Mouse (Mus musculus) hindbrain, embryonic 13.5 days (tissue): ENCODE data around the gene Ier3. TPM values are rescaled to one million over a fixed set of nuclear protein-coding genes. Genes with fewer than 3 reads are reported as not detected.

Experiments
- ATAC-seq: fragments of 200-750 bp; cut with Nextera tagmentation; 2 replicates; pipeline ENCODE4 v1.8.0; 2017; ENCODE audit warnings: moderate TSS enrichment; ENCODE audit not compliant: low FRiP score
- H3K27ac ChIP-seq: fragments of 300-500 bp; sonication (generic); 2 replicates; pipeline ENCODE4 v1.5.1; 2015; ENCODE audit warnings: inconsistent platforms, mild to moderate bottlenecking, moderate library complexity
- H3K27me3 ChIP-seq: fragments of 300-500 bp; sonication (generic); 2 replicates; pipeline ENCODE4 v1.6.1; 2015; ENCODE audit warnings: mild to moderate bottlenecking, inconsistent platforms
- H3K36me3 ChIP-seq: fragments of 300-500 bp; sonication (generic); 2 replicates; pipeline ENCODE4 v1.6.1; 2015; ENCODE audit warnings: mild to moderate bottlenecking, inconsistent platforms
- H3K4me1 ChIP-seq: fragments of 300-500 bp; sonication (generic); replicated peaks from 2 replicates; pipeline ENCODE4 v1.6.1; 2015; ENCODE audit warnings: inconsistent platforms
- H3K4me2 ChIP-seq: fragments of 300-500 bp; sonication (generic); 2 replicates; pipeline ENCODE4 v1.6.1; 2015; ENCODE audit warnings: inconsistent platforms, mild to moderate bottlenecking, moderate library complexity
- H3K4me3 ChIP-seq: fragments of 300-500 bp; sonication (generic); 2 replicates; pipeline ENCODE4 v1.5.1; 2015; ENCODE audit warnings: mild to moderate bottlenecking, inconsistent platforms
- H3K9ac ChIP-seq: fragments of 300-500 bp; sonication (generic); 2 replicates; pipeline ENCODE4 v1.6.1; 2015; ENCODE audit warnings: mild to moderate bottlenecking, inconsistent platforms
- H3K9me3 ChIP-seq: fragments of 300-500 bp; sonication (generic); 2 replicates; pipeline ENCODE4 v1.6.1; 2016; ENCODE audit warnings: inconsistent platforms
- WGBS: fragments of 180-500 bp; shearing (Covaris S2); methylation state at CpG from one replicate; pipeline ENCODE4 v1.1.7; 2015; 5-methylcytosine and 5-hydroxymethylcytosine counted together
- polyA plus RNA-seq: library from polyadenylated mRNA; unstranded; fragments of >200 nt; fragmentation: Nextera tagmentation; extraction: Ambion mirVana; gene quantifications from 2 replicates; pipeline ENCODE4 v1.2.1, GENCODE M21; 2015

The Ier3 gene
- polyA plus RNA-seq, 1 experiment from 2014 or later, result 8.2 TPM

DNA sequence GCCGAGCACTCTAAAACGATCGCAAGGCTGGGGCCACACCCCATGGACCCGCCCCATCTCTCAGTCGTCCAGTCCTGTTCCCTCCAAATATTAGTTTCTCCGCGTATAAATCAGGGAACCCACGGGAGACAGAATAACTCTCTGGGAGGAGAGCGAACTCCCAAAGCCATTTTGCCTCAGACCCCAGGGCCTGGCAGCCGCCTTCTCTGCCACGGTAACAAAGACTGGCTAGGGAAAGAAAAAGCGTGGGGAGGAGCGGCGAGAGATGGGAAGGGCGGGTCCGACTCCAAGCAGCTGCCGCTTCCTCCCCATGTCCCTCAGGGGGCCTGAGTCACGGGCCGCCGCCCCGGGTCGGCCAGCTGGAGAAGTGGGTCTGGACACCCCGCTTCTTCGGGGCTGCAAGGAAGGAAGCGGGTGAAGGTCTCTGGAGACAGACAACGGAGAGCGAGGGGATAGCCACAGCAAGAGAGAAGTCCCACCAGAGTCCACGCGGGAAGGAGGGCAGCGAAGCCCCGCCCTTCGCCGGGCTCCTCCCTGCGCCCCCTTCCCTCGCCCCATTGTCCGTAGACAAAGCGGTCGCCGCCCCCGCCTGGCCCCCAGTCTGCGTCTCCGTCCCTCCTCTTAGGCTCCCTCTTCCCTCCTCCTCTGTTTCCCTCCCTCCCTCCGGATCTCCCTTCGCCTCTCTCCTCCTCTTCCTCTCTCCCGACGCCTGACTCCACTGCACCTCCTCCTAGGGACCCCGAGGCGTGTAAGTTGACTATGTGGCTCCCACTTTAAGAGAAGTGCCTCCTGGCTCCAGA, 44.2 kb downstream of the Ier3 start, which contains the start of gene Ppp1r18:
Ppp1r18 (plus strand) TSS at position 113 of the 800 bp plus-strand sequence.
- Histone ChIP-seq H3K9me3 (no peaks in the 10 kb centered on the region), H3K27ac (peak within 1 kb of the TSS; percentile 98), H3K27me3 (no peaks in the 10 kb centered on the region), H3K4me1 (peaks cover 60% of the 10 kb centered on the region), H3K4me2 (peak within 1 kb of the TSS; percentile 100), H3K9ac (peak within 1 kb of the TSS; percentile 94), H3K36me3 (peaks cover 4% of the 10 kb centered on the region), H3K4me3 (peak within 1 kb of the TSS; percentile 67)
- ATAC-seq, result peak; percentile 68
- WGBS, result under 1% methylated on average over 45 of the region's 48 CpGs

DNA sequence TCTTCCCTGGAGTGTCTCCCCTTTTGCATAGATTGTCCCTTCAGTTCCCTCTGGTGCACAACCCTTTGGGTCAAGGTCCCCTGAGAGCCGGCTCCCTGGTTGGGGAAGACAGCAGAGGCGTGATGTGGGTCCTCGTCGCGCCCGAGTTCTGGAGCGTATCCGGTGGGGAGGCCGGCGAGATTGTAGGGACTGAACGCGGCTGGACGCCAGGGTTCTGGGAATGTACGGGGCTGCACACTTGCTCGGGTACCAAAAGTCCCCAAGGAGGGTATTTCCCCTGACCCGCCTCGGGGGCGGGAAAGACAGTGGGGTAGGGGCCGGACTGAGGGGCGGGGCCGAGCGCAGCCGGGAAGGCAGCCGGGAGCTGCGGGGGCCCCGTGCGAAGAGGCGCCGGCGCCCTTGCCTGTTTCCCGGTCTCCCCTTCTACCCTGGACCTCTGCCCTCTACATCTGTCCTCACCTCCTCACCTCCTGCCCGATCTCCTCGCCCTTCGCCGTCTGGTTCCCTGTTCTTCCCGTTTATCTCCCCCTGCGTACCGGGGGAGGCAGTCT, 44.9 kb downstream of the Ier3 start:
- H3K36me3 ChIP-seq, result peaks cover 8% of the 10 kb centered on the region
- H3K4me1 ChIP-seq, result peaks cover 64% of the 10 kb centered on the region
- H3K9ac ChIP-seq, result peak overlapping the region; percentile 94
- H3K27me3 ChIP-seq, result no peaks in the 10 kb centered on the region
- H3K4me2 ChIP-seq, result peak overlapping the region; percentile 100
- peak overlapping the region; percentile 67 for H3K4me3 ChIP-seq
- ATAC-seq, result peak; percentile 24
- H3K9me3 ChIP-seq, result no peaks in the 10 kb centered on the region
- peak overlapping the region; percentile 98 for H3K27ac ChIP-seq
- 1% methylated on average over 37 of the region's 38 CpGs for WGBS

DNA sequence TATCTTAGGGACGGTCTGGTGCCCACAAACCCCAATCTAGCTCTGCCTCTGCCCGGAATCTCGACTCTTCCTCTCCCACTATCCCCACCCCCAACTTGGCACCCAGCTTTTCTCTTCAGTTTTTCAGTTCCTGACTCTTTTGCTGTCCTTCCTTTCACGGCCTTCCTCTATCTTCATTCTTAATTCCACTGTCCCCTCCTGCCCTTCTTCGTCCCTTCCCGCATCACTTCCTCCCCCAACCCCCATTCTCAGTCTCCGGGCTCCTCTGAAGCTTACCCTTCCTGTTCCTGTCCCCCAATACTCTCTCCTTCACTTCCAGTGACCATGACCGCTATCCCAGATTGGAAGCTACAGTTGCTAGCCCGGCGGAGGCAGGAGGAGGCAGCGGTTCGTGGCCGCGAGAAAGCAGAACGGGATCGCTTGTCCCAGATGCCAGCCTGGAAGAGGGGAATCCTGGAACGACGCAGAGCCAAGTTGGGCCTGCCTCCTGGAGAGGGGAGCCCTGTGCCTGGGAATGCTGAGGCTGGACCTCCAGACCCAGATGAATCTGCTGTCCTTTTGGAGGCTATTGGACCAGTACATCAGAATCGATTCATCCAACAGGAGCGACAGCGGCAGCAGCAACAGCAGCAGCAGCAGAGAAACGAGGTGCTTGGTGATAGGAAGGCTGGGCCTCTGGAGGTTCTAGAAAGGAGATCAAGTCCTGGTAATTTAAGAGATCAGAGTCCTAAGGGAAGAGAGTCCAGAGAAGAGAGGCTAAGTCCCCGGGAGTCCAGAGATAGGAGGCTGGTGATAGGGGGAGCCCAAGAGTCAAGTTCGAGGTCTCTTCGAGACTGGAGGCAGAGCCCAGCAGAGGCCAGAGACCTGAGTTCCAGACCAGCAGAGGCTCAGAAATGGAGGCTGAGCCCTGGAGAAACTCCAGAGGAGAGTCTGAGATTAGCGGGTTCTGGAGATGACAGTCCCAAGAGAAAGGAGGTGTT, 45.7 kb downstream of the Ier3 start:
- H3K4me2 ChIP-seq, result peak overlapping the region; percentile 100
- H3K9me3 ChIP-seq, result no peaks in the 10 kb centered on the region
- H3K4me1 ChIP-seq, result peaks cover 65% of the 10 kb centered on the region
- peaks cover 9% of the 10 kb centered on the region for H3K36me3 ChIP-seq
- H3K27me3 ChIP-seq, result no peaks in the 10 kb centered on the region
- peak overlapping the region; percentile 94 for H3K9ac ChIP-seq
- 10% methylated on average over 26 of the region's 26 CpGs for WGBS
- peak overlapping the region; percentile 67 for H3K4me3 ChIP-seq
- ATAC-seq, result no peak; the same call in 1 of the 2 replicates
- H3K27ac ChIP-seq, result peak overlapping the region; percentile 98

DNA sequence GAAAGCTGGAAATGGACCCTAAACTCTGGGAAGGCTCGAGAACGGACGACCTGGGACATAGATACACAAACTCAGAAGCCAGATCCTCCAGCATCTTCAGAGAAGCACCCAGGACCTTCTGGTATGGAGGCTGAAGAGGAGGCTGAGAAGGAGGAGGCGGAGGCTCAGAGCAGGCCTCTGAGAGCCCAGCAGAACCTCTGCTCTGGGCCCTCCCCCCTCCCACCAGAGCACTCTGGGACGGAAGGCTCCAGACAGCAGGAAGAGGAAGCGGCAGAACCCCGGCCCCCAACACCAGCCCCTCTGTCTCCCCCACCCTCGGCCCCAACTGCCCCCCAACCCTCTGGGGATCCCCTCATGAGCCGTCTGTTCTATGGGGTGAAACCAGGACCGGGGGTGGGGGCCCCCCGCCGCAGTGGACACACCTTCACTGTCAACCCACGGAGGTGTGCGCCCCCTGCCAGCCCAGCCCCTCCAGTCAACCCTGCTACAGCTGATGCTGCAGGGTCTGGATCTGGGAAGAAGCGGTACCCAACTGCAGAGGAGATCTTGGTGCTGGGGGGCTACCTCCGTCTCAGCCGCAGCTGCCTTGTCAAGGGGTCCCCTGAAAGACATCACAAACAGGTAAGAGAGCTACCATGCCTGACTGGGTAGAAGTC, 46.8 kb downstream of the Ier3 start:
- H3K4me3 ChIP-seq, result peak overlapping the region; percentile 67
- H3K27me3 ChIP-seq, result no peaks in the 10 kb centered on the region
- no peaks in the 10 kb centered on the region for H3K9me3 ChIP-seq
- H3K36me3 ChIP-seq, result peaks cover 15% of the 10 kb centered on the region
- no peak for ATAC-seq
- peaks cover 76% of the 10 kb centered on the region for H3K4me1 ChIP-seq
- 30% methylated on average over 16 of the region's 17 CpGs for WGBS
- peak overlapping the region; percentile 94 for H3K9ac ChIP-seq
- H3K27ac ChIP-seq, result peak overlapping the region; percentile 98
- H3K4me2 ChIP-seq, result peak overlapping the region; percentile 100

DNA sequence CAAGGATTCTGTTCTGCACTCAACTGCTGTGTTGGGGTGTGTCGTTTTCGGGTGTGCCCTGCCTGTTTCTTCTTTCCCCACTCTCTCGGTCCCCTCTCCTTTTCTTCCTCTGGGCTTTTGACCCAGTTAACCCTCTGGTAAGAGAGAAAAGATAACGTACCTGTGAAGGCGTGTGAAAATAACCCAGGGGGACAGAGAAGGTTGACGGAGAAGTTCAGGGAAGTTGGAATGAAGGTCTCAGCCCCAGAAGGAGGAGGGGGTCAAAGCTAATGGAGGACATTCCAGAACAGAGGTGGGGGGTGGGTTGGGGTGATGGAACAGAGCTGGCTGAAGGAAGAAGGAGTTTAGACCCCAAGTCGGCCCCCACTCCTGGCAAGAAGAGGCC, 47.5 kb downstream of the Ier3 start:
- 3% methylated on average over 7 of the region's 7 CpGs for WGBS
- H3K27me3 ChIP-seq, result no peaks in the 10 kb centered on the region
- peaks cover 18% of the 10 kb centered on the region for H3K36me3 ChIP-seq
- no peak for ATAC-seq
- no peaks in the 10 kb centered on the region for H3K9me3 ChIP-seq
- peak overlapping the region; percentile 98 for H3K27ac ChIP-seq
- H3K9ac ChIP-seq, result peak overlapping the region; percentile 94
- H3K4me2 ChIP-seq, result peak overlapping the region; percentile 100
- peak overlapping the region; percentile 67 for H3K4me3 ChIP-seq
- H3K4me1 ChIP-seq, result peaks cover 82% of the 10 kb centered on the region

DNA sequence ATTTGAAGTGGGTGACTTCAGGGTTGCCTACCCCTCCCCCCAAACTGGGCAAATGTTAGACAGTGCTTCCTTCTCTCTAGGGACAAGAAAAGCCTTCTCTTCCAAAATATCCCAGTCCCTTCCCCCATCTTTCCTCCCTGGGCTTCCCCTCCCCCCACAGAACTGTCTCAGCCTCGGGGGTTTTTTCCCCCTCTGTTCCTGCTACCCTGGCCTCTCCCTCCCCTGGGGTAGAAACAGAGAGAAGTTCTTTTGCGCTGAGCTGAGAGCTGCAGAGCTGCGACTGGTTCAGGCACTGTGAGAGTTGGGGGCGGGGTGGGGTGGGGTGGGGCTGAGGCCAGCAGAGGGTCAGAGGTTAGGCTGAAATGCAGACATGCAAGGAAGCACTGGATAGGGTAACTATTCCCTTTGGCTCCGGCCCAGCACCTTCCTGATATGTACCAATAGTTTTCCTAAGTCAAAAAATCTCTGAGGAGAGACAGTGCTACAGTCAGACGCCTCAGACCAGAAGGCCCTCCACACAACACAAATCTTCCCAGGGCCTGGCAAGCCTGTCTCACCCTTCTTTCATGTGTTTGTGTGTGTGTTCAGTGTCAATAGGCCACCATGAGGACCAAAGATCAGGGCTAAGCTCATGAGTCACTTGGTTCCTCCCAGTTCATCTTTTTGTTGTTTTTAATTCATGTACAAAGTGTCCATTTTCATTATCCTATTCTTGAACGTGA, 48.0 kb downstream of the Ier3 start:
- 2% methylated on average over 7 of the region's 7 CpGs for WGBS
- H3K4me2 ChIP-seq, result peak overlapping the region; percentile 100
- ATAC-seq, result no peak

DNA sequence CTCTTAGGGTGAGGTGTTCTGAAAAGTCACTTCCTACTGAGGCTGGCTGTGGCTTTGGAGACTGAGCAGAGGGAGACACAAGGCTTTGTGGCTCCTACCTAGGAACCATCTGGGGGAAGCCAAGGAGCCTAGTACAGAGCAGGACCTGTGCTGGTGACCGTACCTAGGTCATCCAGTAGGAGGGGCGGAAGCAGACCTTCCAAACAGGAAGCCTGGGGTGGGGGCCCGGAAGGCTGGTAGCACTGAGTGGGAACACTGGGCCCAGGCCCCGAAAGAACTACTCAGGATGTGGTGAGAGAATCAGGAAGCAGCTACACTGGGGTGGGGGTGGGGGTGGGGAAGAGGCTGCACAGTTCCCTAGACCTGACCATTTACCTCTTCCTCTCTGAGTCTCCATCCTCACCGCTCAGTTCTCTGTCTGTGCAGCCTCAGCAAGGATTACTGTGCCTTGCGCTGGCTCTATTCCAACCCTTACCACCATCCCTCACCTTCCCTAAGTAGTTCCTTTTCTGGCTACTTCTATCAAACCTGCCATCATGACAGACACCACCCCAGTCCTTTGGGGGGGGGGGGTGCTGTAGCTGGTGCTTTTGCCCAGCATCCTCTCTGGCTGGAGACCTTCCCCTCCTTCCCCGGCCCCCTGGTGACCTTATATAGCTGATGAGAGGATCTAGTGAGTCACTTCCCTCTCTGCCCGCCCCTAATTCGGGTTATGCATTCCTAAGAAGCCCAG, 48.8 kb downstream of the Ier3 start:
- Histone ChIP-seq H3K27ac (peak overlapping the region; percentile 98), H3K4me2 (peak overlapping the region; percentile 100), H3K9me3 (no peaks in the 10 kb centered on the region), H3K4me3 (peak overlapping the region; percentile 67), H3K36me3 (peaks cover 31% of the 10 kb centered on the region), H3K9ac (peak overlapping the region; percentile 94), H3K4me1 (peaks cover 76% of the 10 kb centered on the region), H3K27me3 (no peaks in the 10 kb centered on the region)
- ATAC-seq, result no peak
- WGBS, result 71% methylated on average over 9 of the region's 9 CpGs

More for the DNA sequence above, 48.0 kb downstream of the Ier3 start:
- Histone ChIP-seq H3K36me3 (peaks cover 23% of the 10 kb centered on the region), H3K4me3 (peak overlapping the region; percentile 67), H3K27me3 (no peaks in the 10 kb centered on the region), H3K27ac (peak overlapping the region; percentile 98), H3K9ac (peak overlapping the region; percentile 94), H3K9me3 (no peaks in the 10 kb centered on the region), H3K4me1 (peaks cover 82% of the 10 kb centered on the region)

DNA sequence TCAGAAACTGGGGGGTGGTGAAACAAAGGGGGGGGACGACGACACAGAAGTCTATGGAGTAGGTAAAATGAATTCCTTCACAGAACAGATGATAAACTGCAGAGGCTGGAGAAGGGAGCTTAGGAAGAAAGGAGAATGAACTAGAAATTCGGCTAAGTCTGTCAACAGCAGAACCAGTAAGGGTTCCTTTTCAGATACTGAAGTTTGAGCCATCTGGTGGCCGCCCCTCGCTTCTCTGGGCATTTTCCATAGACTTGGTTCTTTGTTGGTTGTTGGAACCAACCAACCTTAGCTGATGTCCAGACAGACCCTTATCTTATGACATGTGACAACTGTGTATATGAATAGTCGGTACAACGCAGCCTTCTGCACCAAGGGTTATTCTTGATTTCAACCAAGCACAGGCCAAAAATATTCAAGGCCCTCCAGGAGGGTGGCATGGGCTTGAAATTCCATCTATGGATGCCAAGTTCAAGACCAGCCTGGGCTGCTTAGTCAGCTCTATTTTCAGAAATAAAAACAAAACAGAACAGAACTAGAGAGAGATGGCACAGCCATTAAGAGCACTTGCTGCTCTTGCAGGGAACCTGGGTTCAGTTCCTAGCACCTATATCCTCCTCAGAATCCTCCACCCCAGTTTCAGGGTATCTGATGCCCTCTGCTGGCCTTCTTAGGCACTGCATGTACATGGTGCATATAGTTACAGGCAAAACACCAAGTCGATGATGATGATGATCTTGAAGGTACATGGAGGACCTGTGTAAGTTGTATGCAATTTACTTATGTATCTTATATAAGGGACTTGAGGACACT, 49.6 kb downstream of the Ier3 start:
- Histone ChIP-seq H3K27me3 (no peaks in the 10 kb centered on the region), H3K36me3 (peaks cover 37% of the 10 kb centered on the region), H3K4me2 (peak overlapping the region; percentile 100), H3K4me1 (peaks cover 76% of the 10 kb centered on the region), H3K9me3 (no peaks in the 10 kb centered on the region), H3K4me3 (peak overlapping the region; percentile 67), H3K9ac (peak overlapping the region; percentile 94), H3K27ac (peak overlapping the region; percentile 98)
- WGBS, result 89% methylated on average over 8 of the region's 8 CpGs
- ATAC-seq, result no peak
